Mouse (Mus musculus) heart, adult 2 months (tissue): ENCODE data around the gene Anks1.

Experiments used
- CTCF ChIP-seq: fragments of 200-600 bp; IDR thresholded peaks from 2 replicates; pipeline ENCODE4 v1.8.1; 2022; ENCODE audit warnings: antibody characterized with exemption, mild to moderate bottlenecking, moderate library complexity
- EP300 ChIP-seq: fragments of 200-500 bp; IDR thresholded peaks from 2 replicates; pipeline ENCODE4 v1.6.1; 2011; ENCODE audit warnings: low read depth, low read length, control low read depth; ENCODE audit not compliant: insufficient read depth
- POLR2A ChIP-seq: fragments of 200-500 bp; IDR thresholded peaks from 2 replicates; pipeline ENCODE4 v1.6.1; 2011; ENCODE audit warnings: mild to moderate bottlenecking, low read depth, low read length, control low read depth; ENCODE audit not compliant: insufficient read depth

DNA sequence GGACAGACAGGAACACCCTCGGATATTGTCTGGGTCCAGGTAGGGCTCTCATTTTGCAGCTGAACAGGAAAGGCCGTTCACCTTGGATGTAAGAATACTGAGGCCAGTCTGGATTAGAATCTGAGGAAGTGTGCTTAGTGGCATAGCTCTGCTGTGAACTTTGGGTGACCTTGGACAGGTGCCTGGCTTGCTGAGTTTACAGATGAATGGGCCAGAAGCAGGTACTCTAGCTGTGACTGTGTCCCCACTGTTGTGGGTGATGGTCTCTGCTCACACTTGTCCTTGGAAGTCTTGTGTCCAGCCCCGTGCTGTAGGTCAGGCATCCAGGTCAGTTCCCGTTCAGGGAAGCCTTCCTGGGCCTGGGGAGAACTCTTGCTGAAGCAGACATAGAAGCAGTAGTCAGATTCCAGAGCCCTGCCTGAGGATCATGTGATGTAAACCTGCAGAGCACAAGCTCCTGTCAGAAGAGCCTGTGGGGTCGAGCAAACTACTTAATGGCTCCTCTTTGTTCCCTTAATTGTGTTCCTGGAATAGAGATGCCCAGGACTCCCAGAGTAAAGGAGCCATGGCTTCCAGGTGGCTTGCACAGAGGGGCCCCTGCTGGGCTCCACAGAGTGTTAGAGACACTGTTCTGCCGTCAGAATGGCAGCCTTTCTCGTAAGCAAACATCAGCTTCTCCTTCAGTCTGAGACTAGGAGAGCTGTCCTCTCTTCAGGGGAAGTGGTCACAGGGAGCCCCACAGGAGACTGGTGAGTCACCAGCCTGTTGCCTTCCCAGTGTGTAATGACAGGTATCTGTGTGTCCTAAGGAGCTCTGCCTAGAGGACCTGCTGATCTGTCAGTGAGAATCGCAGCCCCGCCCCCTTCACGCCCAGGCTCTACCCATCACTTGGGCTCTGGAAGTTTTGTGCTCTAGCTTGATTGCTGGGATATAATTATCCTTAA lies 85.2 kb downstream of the Anks1 start:
- no peak for TF ChIP-seq CTCF
- no peak for TF ChIP-seq EP300
- no peak for TF ChIP-seq POLR2A
